Mouse (Mus musculus): ENCODE results near the gene Ttc9c.

Ttc9c gene

GRCm38 (mm10) chr19:8773409-8773808 lies 45.7 kb downstream of the Ttc9c start:
- DNase-seq, result no peak

- no peak for DNase-seq
Observed at GRCm38 (mm10) chr19:8772996-8773395, 46.1 kb downstream of the Ttc9c start.

GRCm38 (mm10) chr19:8770567-8771270 lies 48.4 kb downstream of the Ttc9c start, which contains the start of gene Tmem223:
Gene Tmem223, plus strand, starts transcription at chr19:8770996.
- DNase-seq, result peak; percentile 77

- no peak for DNase-seq
Observed at GRCm38 (mm10) chr19:8765562-8765961, 53.6 kb downstream of the Ttc9c start.

- DNase-seq, result no peak
Observed at GRCm38 (mm10) chr19:8763276-8763675, 55.9 kb downstream of the Ttc9c start.

GRCm38 (mm10) chr19:8760757-8761156 lies 58.4 kb downstream of the Ttc9c start:
- no peak for DNase-seq

All from cerebellum, adult 11-12 months (tissue).